Mouse (Mus musculus) neural tube, embryonic 12.5 days (tissue): ENCODE measurements around the gene Gm20388. TPM values are rescaled to one million over a fixed set of nuclear protein-coding genes. Genes with fewer than 3 reads are reported as not detected.

Experiments
- ATAC-seq: fragments of 200-750 bp; cut with Nextera tagmentation; 2 replicates; pipeline ENCODE4 v1.8.0; 2017; ENCODE audit warnings: low read depth, mild to moderate bottlenecking, moderate TSS enrichment, moderate library complexity; ENCODE audit not compliant: low FRiP score
- H3K27ac ChIP-seq: fragments of 300-500 bp; sonication (generic); 2 replicates; pipeline ENCODE4 v1.5.1; 2016
- H3K27me3 ChIP-seq: fragments of 300-500 bp; sonication (generic); replicated peaks from 2 replicates; pipeline ENCODE4 v1.6.1; 2016; ENCODE audit warnings: mild to moderate bottlenecking
- H3K36me3 ChIP-seq: fragments of 300-500 bp; sonication (generic); 2 replicates; pipeline ENCODE4 v1.6.1; 2016; ENCODE audit warnings: mild to moderate bottlenecking
- H3K4me1 ChIP-seq: fragments of 300-500 bp; sonication (generic); 2 replicates; pipeline ENCODE4 v1.6.1; 2016
- H3K4me2 ChIP-seq: fragments of 300-500 bp; sonication (generic); replicated peaks from 2 replicates; pipeline ENCODE4 v1.6.1; 2016; ENCODE audit warnings: mild to moderate bottlenecking
- H3K4me3 ChIP-seq: fragments of 300-500 bp; sonication (generic); 2 replicates; pipeline ENCODE4 v1.5.1; 2016
- H3K9ac ChIP-seq: fragments of 300-500 bp; sonication (generic); 2 replicates; pipeline ENCODE4 v1.6.1; 2016; ENCODE audit warnings: mild to moderate bottlenecking
- H3K9me3 ChIP-seq: fragments of 300-500 bp; sonication (generic); 2 replicates; pipeline ENCODE4 v1.6.1; 2016; ENCODE audit warnings: mild to moderate bottlenecking
- WGBS: fragments of 180-500 bp; shearing (Covaris S2); methylation state at CpG from one replicate; pipeline ENCODE4 v1.1.7; 2016; 5-methylcytosine and 5-hydroxymethylcytosine counted together
- polyA plus RNA-seq: library from polyadenylated mRNA; unstranded; fragments of >200 nt; fragmentation: Nextera tagmentation; extraction: Ambion mirVana; gene quantifications from 2 replicates; pipeline ENCODE4 v1.2.1, GENCODE M21; 2016

The Gm20388 gene
- polyA plus RNA-seq, 1 experiment from 2014 or later = not detected

DNA sequence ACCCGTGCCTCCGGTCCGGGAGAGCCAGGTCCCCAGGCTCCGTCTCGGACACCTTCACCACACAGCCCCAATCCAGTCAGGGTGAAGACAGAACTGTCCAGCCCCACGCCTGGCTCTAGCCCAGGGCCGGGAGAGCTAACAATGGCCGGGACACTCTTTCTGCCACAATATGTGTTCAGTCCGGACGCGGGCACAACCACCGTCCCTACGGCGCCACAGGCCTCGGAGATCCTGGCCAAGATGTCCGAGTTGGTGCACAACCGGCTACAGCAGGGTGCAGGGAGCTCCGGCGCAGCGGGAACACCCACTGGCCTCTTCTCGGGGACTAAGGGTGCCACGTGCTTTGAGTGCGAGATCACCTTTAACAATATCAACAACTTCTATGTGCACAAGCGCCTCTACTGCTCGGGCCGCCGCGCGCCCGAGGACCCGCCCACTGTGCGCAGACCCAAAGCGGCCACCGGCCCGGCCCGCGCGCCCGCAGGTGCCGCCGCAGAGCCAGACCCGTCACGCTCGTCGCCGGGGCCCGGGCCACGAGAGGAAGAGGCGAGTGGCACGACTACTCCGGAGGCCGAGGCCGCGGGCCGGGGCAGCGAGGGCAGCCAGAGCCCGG lies 2425.1 kb downstream of the Gm20388 start:
- Histone ChIP-seq H3K9me3 (no peaks in the 10 kb centered on the region), H3K9ac (peak overlapping the region; percentile 61), H3K27ac (no peak overlapping the region), H3K27me3 (peaks cover 61% of the 10 kb centered on the region), H3K4me2 (peak overlapping the region; percentile 94), H3K36me3 (no peaks in the 10 kb centered on the region), H3K4me1 (peaks cover 17% of the 10 kb centered on the region; the same call in 1 of the 2 replicates), H3K4me3 (peak overlapping the region; percentile 51)
- WGBS = 5% methylated on average over 57 of the region's 57 CpGs
- peak; percentile 26 for ATAC-seq

- peak overlapping the region; percentile 51 for H3K4me3 ChIP-seq
- H3K9me3 ChIP-seq = no peaks in the 10 kb centered on the region
- WGBS = 2% methylated on average over 81 of the region's 81 CpGs
- H3K4me1 ChIP-seq = peaks cover 17% of the 10 kb centered on the region; the same call in 1 of the 2 replicates
- peaks cover 62% of the 10 kb centered on the region for H3K27me3 ChIP-seq
- peak overlapping the region; percentile 94 for H3K4me2 ChIP-seq
- H3K27ac ChIP-seq = no peak overlapping the region
- no peaks in the 10 kb centered on the region for H3K36me3 ChIP-seq
- ATAC-seq = peak; percentile 69
- H3K9ac ChIP-seq = peak overlapping the region; percentile 61
These were observed 2425.7 kb downstream of the Gm20388 start for GRCm38 (mm10) chr8:122336251-122336910.

GRCm38 (mm10) chr8:122338852-122339251 lies 2428.2 kb downstream of the Gm20388 start:
- Histone ChIP-seq H3K27me3 (peaks cover 73% of the 10 kb centered on the region), H3K27ac (no peak overlapping the region), H3K4me2 (no peak overlapping the region), H3K9ac (no peak overlapping the region), H3K9me3 (no peaks in the 10 kb centered on the region), H3K4me3 (no peak overlapping the region), H3K36me3 (no peaks in the 10 kb centered on the region), H3K4me1 (peaks cover 28% of the 10 kb centered on the region)
- ATAC-seq = no peak
- WGBS = 55% methylated on average over 6 of the region's 6 CpGs

GRCm38 (mm10) chr8:122340761-122341160 lies 2430.1 kb downstream of the Gm20388 start:
- ATAC-seq = no peak
- 81% methylated on average over 3 of the region's 3 CpGs for WGBS

DNA sequence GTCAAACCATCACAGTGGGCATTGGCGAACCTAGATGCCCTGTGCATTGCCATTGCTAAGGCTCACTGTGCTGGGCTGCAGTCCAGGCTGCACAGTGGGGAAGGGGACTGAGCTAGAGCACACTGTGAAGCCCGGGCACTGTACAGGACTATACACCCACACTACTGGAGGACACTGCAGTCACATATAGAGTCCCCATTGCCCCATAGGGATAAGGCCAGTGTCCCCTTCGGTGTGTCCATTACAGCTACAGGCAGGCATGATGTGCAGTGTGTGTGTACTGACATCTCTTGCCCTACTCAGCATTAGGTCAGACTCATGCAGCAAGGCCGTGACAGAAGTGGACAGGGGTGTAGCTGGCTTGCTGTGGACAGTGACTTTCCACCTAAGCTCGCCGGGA lies 2431.1 kb downstream of the Gm20388 start:
- no peak overlapping the region for H3K4me3 ChIP-seq
- 86% methylated on average over 6 of the region's 6 CpGs for WGBS
- H3K36me3 ChIP-seq = no peaks in the 10 kb centered on the region
- H3K9ac ChIP-seq = no peak overlapping the region
- no peak overlapping the region for H3K4me2 ChIP-seq
- H3K4me1 ChIP-seq = peaks cover 22% of the 10 kb centered on the region
- ATAC-seq = no peak
- peaks cover 58% of the 10 kb centered on the region for H3K27me3 ChIP-seq
- no peak overlapping the region for H3K27ac ChIP-seq
- no peaks in the 10 kb centered on the region for H3K9me3 ChIP-seq

More at GRCm38 (mm10) chr8:122340761-122341160, 2430.1 kb downstream of the Gm20388 start:
- no peaks in the 10 kb centered on the region for H3K9me3 ChIP-seq
- H3K36me3 ChIP-seq = no peaks in the 10 kb centered on the region
- H3K4me2 ChIP-seq = no peak overlapping the region
- peaks cover 30% of the 10 kb centered on the region for H3K4me1 ChIP-seq
- H3K9ac ChIP-seq = no peak overlapping the region
- H3K27ac ChIP-seq = no peak overlapping the region
- peaks cover 68% of the 10 kb centered on the region for H3K27me3 ChIP-seq
- no peak overlapping the region for H3K4me3 ChIP-seq

DNA sequence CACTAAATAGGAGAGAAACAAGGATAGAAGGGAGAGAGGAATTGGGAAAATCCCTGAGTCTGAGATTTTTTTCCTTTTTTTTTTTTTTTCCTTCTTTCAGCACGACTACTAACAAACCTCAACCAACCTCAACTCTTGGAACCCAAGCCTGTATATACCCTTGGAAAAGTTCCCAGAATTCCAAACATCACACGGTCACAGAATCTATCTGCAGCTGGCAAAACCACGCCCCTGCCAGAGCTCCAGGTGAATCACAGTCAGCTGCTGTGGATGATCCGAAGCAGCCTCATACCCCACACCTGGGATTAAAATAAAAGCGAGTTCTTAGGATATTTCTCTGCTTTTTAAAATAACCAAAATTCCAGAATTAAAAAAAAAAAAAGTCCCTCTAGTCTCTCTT lies 2431.7 kb downstream of the Gm20388 start:
- Histone ChIP-seq H3K9me3 (no peaks in the 10 kb centered on the region), H3K27ac (no peak overlapping the region), H3K4me2 (no peak overlapping the region), H3K36me3 (no peaks in the 10 kb centered on the region), H3K4me3 (no peak overlapping the region), H3K4me1 (peaks cover 19% of the 10 kb centered on the region), H3K9ac (no peak overlapping the region), H3K27me3 (peaks cover 52% of the 10 kb centered on the region)
- no peak for ATAC-seq
- 61% methylated on average over 5 of the region's 5 CpGs for WGBS

GRCm38 (mm10) chr8:122342806-122343209 lies 2432.2 kb downstream of the Gm20388 start:
- Histone ChIP-seq H3K4me1 (peaks cover 19% of the 10 kb centered on the region), H3K27ac (no peak overlapping the region), H3K9ac (no peak overlapping the region), H3K4me2 (peak overlapping the region; percentile 52), H3K27me3 (peaks cover 52% of the 10 kb centered on the region), H3K36me3 (no peaks in the 10 kb centered on the region), H3K4me3 (no peak overlapping the region), H3K9me3 (no peaks in the 10 kb centered on the region)
- WGBS = 7% methylated on average over 9 of the region's 9 CpGs
- ATAC-seq = 0 out of 2 replicates have a peak, but pooled peaks have one; percentile 13

DNA sequence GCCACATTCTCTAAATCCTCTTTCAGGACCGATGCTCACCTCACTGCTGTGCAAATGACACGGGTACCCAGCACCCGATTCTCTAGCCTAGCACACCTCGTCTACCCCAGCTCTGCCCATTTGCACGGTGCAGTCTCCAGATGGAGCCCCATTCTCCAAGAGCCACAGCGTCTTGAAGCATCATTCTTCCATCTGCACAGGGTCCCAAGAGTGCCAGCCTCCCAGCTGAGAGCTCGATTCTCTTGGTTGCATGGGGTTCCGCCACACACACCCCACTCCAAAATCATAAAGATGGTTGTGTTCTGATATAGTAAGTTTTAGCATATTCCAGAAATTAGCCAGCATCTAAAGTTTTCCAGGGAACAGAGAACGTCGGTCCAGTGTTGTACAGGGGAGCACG lies 2432.7 kb downstream of the Gm20388 start:
- Histone ChIP-seq H3K4me3 (no peak overlapping the region), H3K4me1 (peaks cover 19% of the 10 kb centered on the region), H3K9me3 (no peaks in the 10 kb centered on the region), H3K36me3 (no peaks in the 10 kb centered on the region), H3K9ac (no peak overlapping the region; the same call in 1 of the 2 replicates), H3K4me2 (peak overlapping the region; percentile 52), H3K27me3 (peaks cover 46% of the 10 kb centered on the region), H3K27ac (no peak overlapping the region)
- WGBS = 6% methylated on average over 11 of the region's 11 CpGs
- no peak for ATAC-seq

DNA sequence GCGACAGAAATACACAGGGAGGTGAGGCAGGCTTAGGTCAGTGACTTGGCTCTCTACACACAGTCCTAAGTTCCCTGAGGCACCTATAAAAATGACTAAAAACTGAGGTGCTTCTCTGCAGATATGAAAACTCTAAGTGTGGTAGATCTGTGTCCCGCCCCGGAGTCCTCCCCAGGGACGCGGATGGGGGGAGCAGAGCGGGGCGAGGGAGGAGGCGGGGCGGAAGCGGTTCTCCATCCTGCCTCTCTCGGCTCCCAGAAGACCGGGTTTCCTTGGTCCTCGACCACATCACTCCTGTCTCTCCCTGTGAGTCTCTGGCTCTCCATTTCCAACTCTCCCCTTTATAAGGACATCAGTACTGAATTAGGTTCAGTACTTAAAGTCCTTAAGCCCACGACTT lies 2433.1 kb downstream of the Gm20388 start:
- peaks cover 19% of the 10 kb centered on the region for H3K4me1 ChIP-seq
- H3K27ac ChIP-seq = no peak overlapping the region
- no peak overlapping the region for H3K4me3 ChIP-seq
- H3K9ac ChIP-seq = no peak overlapping the region; the same call in 1 of the 2 replicates
- H3K36me3 ChIP-seq = no peaks in the 10 kb centered on the region
- WGBS = 1% methylated on average over 13 of the region's 14 CpGs
- H3K4me2 ChIP-seq = peak overlapping the region; percentile 52
- peaks cover 42% of the 10 kb centered on the region for H3K27me3 ChIP-seq
- ATAC-seq = no peak
- H3K9me3 ChIP-seq = no peaks in the 10 kb centered on the region

DNA sequence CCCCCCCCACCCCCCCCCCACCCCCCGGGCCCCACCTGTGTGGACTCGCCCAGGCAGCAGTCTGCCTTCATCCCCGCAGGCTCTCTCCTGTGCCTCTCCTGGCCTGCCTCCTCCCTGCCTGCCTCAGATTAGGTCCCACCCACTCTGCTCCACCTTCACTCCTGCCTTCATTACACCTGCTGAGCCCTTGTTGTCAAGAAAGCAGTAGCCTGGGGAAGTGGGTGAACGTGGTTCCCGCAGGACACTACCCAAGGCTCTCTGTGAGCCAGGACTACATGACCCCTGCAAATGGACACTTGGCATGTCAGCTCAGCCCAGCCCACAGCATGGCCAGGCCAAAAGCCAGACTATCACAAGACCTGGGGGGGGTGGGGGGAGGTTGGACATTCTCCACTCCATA lies 2433.6 kb downstream of the Gm20388 start:
- Histone ChIP-seq H3K4me1 (peaks cover 19% of the 10 kb centered on the region), H3K4me2 (peak overlapping the region; percentile 52), H3K27me3 (peaks cover 39% of the 10 kb centered on the region), H3K9ac (no peak overlapping the region; the same call in 1 of the 2 replicates), H3K9me3 (no peaks in the 10 kb centered on the region), H3K4me3 (no peak overlapping the region), H3K36me3 (no peaks in the 10 kb centered on the region), H3K27ac (no peak overlapping the region)
- WGBS = 3% methylated on average over 2 of the region's 5 CpGs
- 0 out of 2 replicates have a peak, but pooled peaks have one; percentile 29 for ATAC-seq

GRCm38 (mm10) chr8:122345181-122346095 lies 2434.8 kb downstream of the Gm20388 start:
- WGBS = 62% methylated on average over 12 of the region's 12 CpGs

More at GRCm38 (mm10) chr8:122345181-122346095, 2434.8 kb downstream of the Gm20388 start:
- H3K9ac ChIP-seq = 0 out of 2 replicates have a peak overlapping the region, but pooled peaks have one; percentile 22
- H3K4me2 ChIP-seq = no peak overlapping the region
- H3K9me3 ChIP-seq = no peaks in the 10 kb centered on the region
- peaks cover 19% of the 10 kb centered on the region for H3K4me1 ChIP-seq
- no peak for ATAC-seq
- H3K27ac ChIP-seq = no peak overlapping the region
- H3K4me3 ChIP-seq = no peak overlapping the region
- no peaks in the 10 kb centered on the region for H3K36me3 ChIP-seq
- peaks cover 39% of the 10 kb centered on the region for H3K27me3 ChIP-seq
